Mouse (Mus musculus) embryonic facial prominence, embryonic 10.5 days (tissue): ENCODE data around the gene Abhd17b. TPM values are rescaled to one million over a fixed set of nuclear protein-coding genes. Genes with fewer than 3 reads are reported as not detected.
A peak's percentile ranks its signal among the peaks of the same experiment; 100 is the strongest.
"Not testable (repeated sequence)": the region's sequence is repeated elsewhere in the genome, so short reads cannot be mapped to it uniquely, and the experiment has no call there.

Experiments
- DNase-seq: peaks from one replicate; pipeline ENCODE4 v3.0.0-alpha.2; 2017; ENCODE audit warnings: low spot score
- H3K27ac ChIP-seq: fragments of 300-500 bp; sonication (generic); replicated peaks from 2 replicates; pipeline ENCODE4 v1.5.1; 2016; ENCODE audit warnings: mild to moderate bottlenecking
- H3K27me3 ChIP-seq: fragments of 300-500 bp; sonication (generic); replicated peaks from 2 replicates; pipeline ENCODE4 v1.6.1; 2016; ENCODE audit warnings: low read depth, mild to moderate bottlenecking; ENCODE audit not compliant: poor library complexity, severe bottlenecking
- H3K36me3 ChIP-seq: fragments of 300-500 bp; sonication (generic); replicated peaks from 2 replicates; pipeline ENCODE4 v1.6.1; 2016; ENCODE audit warnings: mild to moderate bottlenecking, moderate library complexity
- H3K4me1 ChIP-seq: fragments of 300-500 bp; sonication (generic); 2 replicates; pipeline ENCODE4 v1.6.1; 2016
- H3K4me3 ChIP-seq: fragments of 300-500 bp; sonication (generic); 2 replicates; pipeline ENCODE4 v1.5.1; 2016; ENCODE audit warnings: mild to moderate bottlenecking, moderate library complexity
- H3K9me3 ChIP-seq: fragments of 300-500 bp; sonication (generic); 2 replicates; pipeline ENCODE4 v1.6.1; 2016; ENCODE audit warnings: mild to moderate bottlenecking
- WGBS: fragments of 180-500 bp; shearing (Covaris S2); methylation state at CpG from one replicate; pipeline ENCODE4 v1.1.7; 2016; 5-methylcytosine and 5-hydroxymethylcytosine counted together
- polyA plus RNA-seq: library from polyadenylated mRNA; unstranded; fragments of >200 nt; fragmentation: Nextera tagmentation; extraction: Ambion mirVana; gene quantifications from 2 replicates; pipeline ENCODE4 v1.2.1, GENCODE M21; 2016

Abhd17b gene
- polyA plus RNA-seq = 28.0 and 28.6 TPM in 2 replicates

DNA sequence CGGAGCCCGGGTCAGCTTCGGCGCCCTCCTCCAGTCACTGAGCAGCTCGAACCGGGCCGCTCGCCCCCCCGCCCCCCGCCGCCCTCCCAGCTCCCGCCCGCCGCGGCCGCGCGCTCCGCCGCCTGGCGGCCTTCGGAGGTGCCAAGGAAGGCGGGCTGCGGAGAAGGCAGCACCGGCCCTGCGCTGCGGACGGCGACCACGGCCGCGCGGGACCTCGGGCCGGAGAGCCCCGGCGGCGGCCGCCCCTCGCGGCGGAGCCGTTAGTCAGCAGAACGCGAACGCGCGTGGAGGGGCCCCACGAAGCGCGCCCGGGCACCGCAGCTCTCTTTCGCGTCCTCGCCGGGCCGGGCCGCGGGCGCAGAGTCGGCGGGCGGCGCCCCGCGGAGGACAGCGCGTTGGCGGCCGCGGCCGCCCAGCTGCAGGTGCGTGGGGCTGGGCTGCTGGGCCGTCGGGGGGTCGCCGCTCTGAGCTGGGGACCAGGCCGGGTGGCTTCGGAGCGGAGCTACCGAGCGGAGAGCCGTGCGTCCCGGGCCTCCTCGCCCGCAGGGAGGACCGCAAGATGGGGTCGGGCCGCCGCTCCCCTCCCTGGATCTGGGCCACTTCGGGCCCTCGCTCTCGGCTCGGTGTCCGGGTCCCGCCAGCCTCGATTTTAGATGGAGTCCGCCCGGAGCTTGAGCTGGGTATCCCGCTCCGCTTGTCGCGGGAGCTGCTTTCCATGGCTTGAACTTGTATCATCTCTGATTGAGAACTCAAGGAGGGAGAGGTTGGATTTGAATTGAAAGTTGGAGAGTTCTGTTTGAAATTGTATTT, at the start of gene Abhd17b:
TSS of gene Abhd17b (plus strand) at position 14 of the 810 bp plus-strand sequence.
- H3K9me3 ChIP-seq = no peaks in the 10 kb centered on the region
- peaks cover 28% of the 10 kb centered on the region for H3K4me1 ChIP-seq
- H3K4me3 ChIP-seq = peak within 1 kb of the TSS; percentile 94
- H3K36me3 ChIP-seq = peaks cover 7% of the 10 kb centered on the region; the same call in 1 of the 2 replicates
- peak; percentile 73 for DNase-seq
- no peaks in the 10 kb centered on the region for H3K27me3 ChIP-seq
- under 1% methylated on average over 105 of the region's 105 CpGs for WGBS
- peak within 1 kb of the TSS; percentile 97 for H3K27ac ChIP-seq

DNA sequence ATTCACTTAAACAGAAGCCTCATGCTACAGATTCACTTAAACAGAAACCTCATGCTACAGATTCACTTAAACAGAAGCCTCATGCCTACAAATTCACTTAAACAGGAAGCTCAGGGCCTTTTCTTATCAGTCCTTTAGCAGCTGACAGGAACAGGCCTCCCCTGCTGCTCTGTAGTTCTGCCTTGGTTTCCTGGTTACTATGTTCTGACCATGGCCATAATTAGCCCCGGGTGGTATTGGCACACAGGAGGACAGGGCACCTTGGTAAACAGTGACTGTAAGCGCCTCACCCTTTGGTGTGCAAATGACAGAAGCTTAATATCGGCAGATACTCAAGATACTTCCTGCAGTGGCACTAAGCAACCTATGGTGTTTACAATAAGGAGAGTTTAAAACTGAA, 49.1 kb upstream of the Abhd17b start:
- H3K27me3 ChIP-seq = no peaks in the 10 kb centered on the region
- H3K4me1 ChIP-seq = peaks cover 13% of the 10 kb centered on the region
- H3K4me3 ChIP-seq = no peak overlapping the region
- 70% methylated on average over 3 of the region's 3 CpGs for WGBS
- H3K9me3 ChIP-seq = 0 out of 2 replicates have a peak, but pooled peaks cover 2% of the 10 kb centered on the region
- no peak for DNase-seq
- H3K36me3 ChIP-seq = 0 out of 2 replicates have a peak, but pooled peaks cover 4% of the 10 kb centered on the region
- no peak overlapping the region for H3K27ac ChIP-seq

DNA sequence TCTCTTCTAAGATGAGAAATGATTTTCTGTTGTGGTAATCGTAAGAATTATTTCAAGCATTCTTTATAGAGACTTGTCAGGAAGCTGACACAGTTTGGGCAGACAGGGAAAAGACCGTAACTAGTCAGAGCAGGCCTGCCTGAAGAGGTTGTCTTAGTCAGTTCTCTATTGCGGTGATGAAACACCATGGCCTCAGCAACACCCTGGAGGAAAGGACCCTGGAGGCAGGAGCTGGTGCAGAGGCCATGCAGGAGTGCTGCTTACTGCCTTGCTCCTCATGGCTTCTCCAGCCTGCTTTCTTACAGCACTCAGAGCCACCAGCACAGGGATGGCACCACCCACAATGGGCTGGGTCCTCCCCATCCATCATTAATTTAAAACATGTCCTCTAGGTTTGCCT, 47.7 kb upstream of the Abhd17b start:
- H3K4me3 ChIP-seq = no peak overlapping the region
- 0 out of 2 replicates have a peak, but pooled peaks cover 4% of the 10 kb centered on the region for H3K36me3 ChIP-seq
- no peaks in the 10 kb centered on the region for H3K27me3 ChIP-seq
- 0 out of 2 replicates have a peak, but pooled peaks cover 2% of the 10 kb centered on the region for H3K9me3 ChIP-seq
- no peak for DNase-seq
- 94% methylated on average over 3 of the region's 3 CpGs for WGBS
- H3K27ac ChIP-seq = no peak overlapping the region
- peaks cover 6% of the 10 kb centered on the region; the same call in 1 of the 2 replicates for H3K4me1 ChIP-seq

DNA sequence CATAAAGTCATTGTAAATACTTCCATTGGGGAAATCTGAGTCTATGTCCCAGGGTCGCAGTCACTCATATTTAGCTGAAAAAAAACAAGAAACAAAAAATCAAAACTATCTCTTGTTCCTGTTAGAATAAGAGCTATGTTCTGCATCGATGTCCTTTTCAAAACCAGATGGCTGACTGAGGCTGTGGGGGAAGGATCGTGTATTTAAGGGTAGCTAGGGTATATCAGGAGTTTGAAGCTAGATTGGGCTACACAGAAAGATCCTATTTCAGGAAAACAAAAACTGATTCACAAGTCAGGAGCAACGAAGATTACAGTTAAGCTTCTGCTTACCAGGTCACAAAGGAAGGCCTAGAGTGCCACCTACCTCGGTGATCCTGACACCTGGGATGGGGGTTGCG, 42.7 kb upstream of the Abhd17b start:
- Histone ChIP-seq H3K4me3 (no peak overlapping the region), H3K4me1 (0 out of 2 replicates have a peak, but pooled peaks cover 3% of the 10 kb centered on the region), H3K9me3 (no peaks in the 10 kb centered on the region), H3K27me3 (no peaks in the 10 kb centered on the region), H3K27ac (no peak overlapping the region), H3K36me3 (no peaks in the 10 kb centered on the region)
- DNase-seq = no peak
- 76% methylated on average over 6 of the region's 6 CpGs for WGBS

DNA sequence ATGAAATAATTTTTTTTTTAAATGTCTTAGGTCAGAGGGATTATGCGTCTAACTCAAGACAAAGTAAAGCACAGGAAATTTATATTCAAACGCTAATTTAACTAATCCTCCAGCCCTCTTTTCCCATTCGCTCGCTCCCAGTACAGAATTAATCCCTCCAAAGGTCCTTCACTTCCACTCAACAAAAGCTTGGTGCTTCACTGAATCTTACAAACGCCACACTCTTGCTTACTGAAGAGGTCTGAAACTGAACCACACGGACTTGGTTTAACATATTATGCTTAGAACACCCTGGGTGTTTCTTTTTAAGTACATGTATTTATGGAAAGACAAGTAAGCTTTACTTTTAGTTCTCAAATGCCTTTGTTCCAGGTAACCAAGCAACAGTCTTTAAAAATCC, 41.7 kb upstream of the Abhd17b start:
- Histone ChIP-seq H3K4me3 (no peak overlapping the region), H3K36me3 (no peaks in the 10 kb centered on the region), H3K4me1 (0 out of 2 replicates have a peak, but pooled peaks cover 3% of the 10 kb centered on the region), H3K27me3 (no peaks in the 10 kb centered on the region), H3K9me3 (no peaks in the 10 kb centered on the region), H3K27ac (no peak overlapping the region)
- DNase-seq = no peak
- WGBS = 47% methylated on average over 6 of the region's 6 CpGs

DNA sequence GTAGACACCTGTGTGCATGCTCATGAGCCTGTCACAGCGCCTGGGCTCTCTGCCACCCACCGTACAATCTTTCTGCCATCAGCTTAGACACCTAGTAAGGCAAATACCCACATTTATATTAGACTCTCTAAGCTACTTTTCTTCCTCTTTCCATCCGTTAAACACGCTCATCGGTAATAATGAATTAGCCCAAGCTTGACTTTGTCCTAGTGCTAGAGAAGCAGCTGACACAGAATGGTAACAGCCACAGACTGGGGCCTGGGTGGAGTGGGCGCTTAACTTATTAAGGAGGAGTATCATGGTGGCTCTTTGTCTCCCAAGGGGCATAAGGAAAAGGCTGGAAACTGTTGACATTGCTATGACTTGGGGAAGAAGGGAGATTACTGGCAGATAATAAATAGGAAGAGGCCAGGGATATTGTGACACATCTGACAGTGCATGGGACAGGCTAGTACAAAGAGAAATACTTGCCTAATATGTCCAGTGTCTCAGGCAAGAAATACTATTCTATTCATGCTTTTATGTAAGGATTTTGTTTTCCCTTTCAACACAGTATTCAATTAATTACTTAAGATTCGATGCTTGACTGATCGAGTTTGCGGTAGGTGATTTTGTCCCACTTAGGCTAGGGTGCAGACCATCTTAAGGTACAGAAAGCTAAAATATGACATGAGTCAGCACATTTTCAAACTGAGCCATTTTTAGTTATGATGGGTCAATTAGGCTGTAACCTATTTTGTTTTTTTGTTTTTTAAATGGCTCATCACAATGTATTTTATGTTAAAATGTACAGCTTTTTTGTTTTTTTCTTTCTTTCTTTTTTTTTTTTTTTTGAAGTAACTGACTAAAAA, 41.0 kb upstream of the Abhd17b start:
- WGBS = 86% methylated on average over 9 of the region's 9 CpGs
- Histone ChIP-seq H3K4me1 (0 out of 2 replicates have a peak, but pooled peaks cover 3% of the 10 kb centered on the region), H3K9me3 (no peaks in the 10 kb centered on the region), H3K4me3 (no peak overlapping the region), H3K36me3 (no peaks in the 10 kb centered on the region), H3K27me3 (no peaks in the 10 kb centered on the region), H3K27ac (no peak overlapping the region)
- no peak for DNase-seq

DNA sequence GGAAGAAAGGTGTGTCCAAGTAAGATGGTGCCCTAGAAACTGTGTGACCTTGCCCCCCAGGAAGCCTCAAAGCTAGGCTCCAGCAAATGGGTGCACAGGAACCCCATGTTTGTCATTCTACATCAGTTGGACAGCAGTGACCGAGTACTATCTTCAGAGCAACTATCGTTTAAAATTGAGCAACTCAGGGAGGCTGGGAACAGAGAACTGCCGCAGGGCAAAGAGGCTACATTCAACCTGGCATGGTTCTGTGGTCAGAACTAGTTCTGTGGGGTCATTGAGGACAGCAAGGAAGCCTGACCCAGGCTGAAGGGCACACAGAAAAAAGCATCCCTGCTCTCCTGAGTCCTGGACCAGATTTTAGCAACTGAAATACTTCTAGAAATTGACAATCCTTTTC, 37.2 kb upstream of the Abhd17b start:
- Histone ChIP-seq H3K4me3 (no peak overlapping the region), H3K27me3 (no peaks in the 10 kb centered on the region)

DNA sequence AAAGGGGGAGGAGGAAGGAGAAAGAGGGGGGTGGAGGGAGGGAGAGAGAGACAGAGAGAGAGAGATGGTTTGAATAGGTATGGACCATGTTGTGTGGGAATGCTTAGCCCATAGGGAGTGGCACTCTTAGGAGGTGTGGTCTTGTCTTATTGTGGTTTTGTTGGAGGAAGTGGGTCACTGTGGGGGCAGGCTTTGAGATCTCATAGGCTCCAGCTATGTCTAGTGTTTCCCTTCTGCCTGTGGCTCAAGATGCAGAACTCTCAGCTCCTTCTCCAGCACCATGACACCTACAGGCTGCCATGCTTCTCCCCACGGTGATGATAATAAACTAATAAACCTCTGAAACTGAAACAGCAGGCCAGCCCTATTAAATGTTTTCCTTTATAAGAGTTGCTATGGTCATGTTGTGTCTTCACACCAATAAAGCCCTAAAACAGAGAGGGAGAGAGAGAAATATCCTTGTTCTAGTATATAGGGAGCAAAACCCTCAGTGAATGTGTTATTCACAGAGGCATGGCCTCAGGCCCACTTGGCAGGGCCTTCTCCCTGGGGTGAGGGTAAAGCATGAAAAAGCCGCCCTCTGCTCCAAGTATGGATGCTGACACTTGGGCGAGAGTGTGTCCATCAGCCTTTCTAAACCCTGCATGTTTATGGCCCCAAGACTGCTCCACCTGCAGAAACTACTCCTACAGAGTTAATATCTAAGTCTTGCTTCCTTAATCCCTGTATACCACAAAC, 29.4 kb upstream of the Abhd17b start:
- no peaks in the 10 kb centered on the region for H3K27me3 ChIP-seq
- H3K4me3 ChIP-seq = no peak overlapping the region
- H3K36me3 ChIP-seq = no peaks in the 10 kb centered on the region
- DNase-seq = no peak
- 87% methylated on average over 3 of the region's 3 CpGs for WGBS
- no peak overlapping the region for H3K27ac ChIP-seq
- H3K4me1 ChIP-seq = no peaks in the 10 kb centered on the region
- H3K9me3 ChIP-seq = no peaks in the 10 kb centered on the region

More for the DNA sequence above, 37.2 kb upstream of the Abhd17b start:
- no peak for DNase-seq
- WGBS = 95% methylated on average over 3 of the region's 3 CpGs
- no peaks in the 10 kb centered on the region; the same call in 1 of the 2 replicates for H3K36me3 ChIP-seq
- H3K9me3 ChIP-seq = no peaks in the 10 kb centered on the region
- no peak overlapping the region for H3K27ac ChIP-seq
- no peaks in the 10 kb centered on the region for H3K4me1 ChIP-seq

DNA sequence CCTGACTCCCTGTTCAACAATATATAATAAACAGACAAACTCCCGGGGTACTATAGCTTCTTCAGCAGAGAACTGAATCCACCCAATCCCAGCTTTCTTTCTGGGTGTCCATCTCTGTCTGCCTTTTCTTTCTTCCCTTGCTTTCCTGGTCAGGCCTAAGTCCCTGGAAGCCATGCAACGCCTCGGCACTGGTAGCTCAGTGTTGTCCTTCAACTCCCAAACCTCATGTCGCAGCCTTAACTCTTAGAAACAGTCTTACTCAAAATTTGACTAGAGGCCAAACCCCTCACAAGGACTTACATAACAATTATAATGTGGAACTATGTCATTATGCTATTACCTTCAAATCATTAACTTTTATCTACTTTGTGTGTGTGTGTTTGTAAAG, 28.8 kb upstream of the Abhd17b start:
- no peaks in the 10 kb centered on the region for H3K4me1 ChIP-seq
- DNase-seq = no peak
- H3K27me3 ChIP-seq = no peaks in the 10 kb centered on the region
- no peaks in the 10 kb centered on the region for H3K9me3 ChIP-seq
- WGBS = 93% methylated on average over 4 of the region's 4 CpGs
- H3K27ac ChIP-seq = no peak overlapping the region
- H3K36me3 ChIP-seq = no peaks in the 10 kb centered on the region
- no peak overlapping the region for H3K4me3 ChIP-seq

DNA sequence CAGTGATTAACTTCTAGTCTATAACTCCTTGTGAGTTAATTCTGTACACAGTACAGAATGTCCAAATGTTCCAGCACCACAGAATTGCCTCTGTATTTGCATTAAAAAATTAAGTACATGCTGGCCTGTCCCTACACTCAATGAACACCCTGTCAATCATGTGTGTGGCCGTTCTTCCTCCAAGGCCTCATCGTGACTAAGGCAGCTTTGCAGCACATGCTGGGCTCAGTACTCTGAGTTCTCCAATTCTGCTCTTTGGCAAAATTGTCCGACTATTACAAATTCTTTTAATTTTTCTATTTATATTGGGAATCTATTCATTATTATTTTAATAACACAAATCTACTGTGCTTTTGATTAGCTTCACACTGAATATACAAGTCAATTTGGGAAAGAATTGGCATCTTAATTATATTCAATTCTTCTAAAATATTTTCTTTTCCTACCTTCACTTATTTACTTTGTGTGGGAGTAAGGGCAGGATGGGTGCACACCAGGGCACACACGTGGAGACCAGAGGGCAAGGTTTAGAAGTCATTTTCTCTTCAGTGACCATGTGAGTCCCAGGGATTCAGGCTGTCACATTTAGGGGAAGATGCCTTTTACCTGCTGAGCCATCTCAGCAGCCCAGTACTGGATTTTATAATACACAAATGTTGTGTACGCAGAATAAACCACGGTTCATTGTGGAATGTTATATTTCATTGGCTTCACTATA, 26.6 kb upstream of the Abhd17b start:
- Histone ChIP-seq H3K4me3 (no peak overlapping the region), H3K27me3 (no peaks in the 10 kb centered on the region), H3K27ac (no peak overlapping the region), H3K4me1 (peaks cover 9% of the 10 kb centered on the region; the same call in 1 of the 2 replicates), H3K9me3 (no peaks in the 10 kb centered on the region), H3K36me3 (no peaks in the 10 kb centered on the region)
- 89% methylated on average over 6 of the region's 6 CpGs for WGBS
- no peak for DNase-seq

DNA sequence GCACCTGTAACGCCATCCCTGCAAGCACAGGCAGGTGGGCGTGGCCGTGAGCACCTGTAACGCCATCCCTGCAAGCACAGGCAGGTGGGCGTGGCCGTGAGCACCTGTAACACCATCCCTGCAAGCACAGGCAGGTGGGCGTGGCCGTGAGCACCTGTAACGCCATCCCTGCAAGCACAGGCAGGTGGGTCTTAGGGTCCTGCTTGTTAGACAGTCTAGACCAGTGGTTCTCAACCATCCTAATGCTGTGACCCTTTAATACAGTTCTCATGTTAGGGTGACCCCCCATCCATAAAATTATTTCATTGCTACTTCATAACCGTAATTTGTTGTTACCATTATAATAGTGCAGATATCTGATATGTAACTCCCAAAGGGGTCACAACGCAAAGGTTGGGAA, 24.5 kb upstream of the Abhd17b start:
- H3K27ac ChIP-seq, H3K9me3 ChIP-seq, H3K4me3 ChIP-seq, H3K27me3 ChIP-seq, H3K4me1 ChIP-seq, DNase-seq, H3K36me3 ChIP-seq: not testable (repeated sequence)
- 48% methylated on average over 11 of the region's 11 CpGs for WGBS
